Mouse (Mus musculus) kidney, postnatal 14 days (tissue): ENCODE results near the gene Fbxl12.
"Not testable (repeated sequence)": the region's sequence is repeated elsewhere in the genome, so short reads cannot be mapped to it uniquely, and the experiment has no call there.

Source experiments
- DNase-seq: peaks from one replicate; pipeline ENCODE4 v3.0.0; 2022; ENCODE audit warnings: mixed read lengths

Fbxl12 gene

DNA sequence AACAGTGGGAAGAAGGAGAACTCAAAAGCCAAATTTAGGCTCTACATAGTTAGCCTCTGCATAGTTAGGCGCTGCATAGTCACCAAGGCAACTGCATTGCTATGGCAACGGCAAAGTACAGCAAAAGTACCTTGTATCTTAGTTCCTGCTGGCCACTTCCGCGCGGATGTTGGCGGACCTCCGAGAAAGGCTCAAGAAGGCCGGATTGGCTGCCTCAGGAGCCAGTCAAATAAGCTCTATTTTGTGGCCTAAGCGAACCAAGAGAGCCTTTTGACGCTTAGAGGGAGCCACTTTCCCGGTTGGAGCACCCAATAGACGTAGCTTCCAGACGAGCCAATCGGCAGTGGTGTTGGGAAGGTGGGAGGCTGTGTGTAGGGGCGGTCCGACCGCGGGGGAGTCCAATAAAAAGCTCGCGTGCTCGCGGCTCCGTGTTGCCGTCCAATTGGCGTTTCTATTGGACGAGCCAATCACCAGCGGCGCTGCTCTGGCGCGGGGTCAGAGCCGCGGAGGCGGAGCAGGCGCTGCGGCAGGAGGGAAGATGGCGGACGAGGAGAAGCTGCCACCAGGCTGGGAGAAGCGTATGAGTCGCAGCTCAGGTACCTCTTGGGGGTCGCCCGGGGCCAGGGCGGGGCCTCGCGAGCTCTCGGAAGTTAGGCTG lies 7.2 kb upstream of the Fbxl12 start, which contains the start of gene Pin1:
Pin1 (plus strand) TSS at position 494 of the 658 bp plus-strand sequence.
- peak; percentile 100 for DNase-seq

DNA sequence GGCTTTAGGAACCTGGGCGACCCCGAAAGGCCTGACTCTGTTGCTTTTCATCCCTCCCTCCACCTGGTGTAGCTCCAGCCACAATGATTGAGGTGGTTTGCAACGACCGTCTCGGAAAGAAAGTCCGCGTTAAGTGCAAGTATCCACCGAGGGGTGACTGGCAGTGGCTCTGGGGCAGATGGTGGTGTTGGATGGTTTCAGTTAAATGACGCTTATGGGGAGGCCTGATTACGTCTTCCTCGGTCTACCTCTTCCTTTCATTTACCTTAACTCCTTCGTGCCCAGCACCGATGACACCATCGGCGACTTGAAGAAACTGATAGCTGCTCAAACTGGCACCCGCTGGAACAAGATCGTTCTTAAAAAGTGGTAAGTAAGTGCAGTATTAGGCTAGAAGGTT lies 554 bp upstream of the Fbxl12 start:
- DNase-seq, result no peak

DNA sequence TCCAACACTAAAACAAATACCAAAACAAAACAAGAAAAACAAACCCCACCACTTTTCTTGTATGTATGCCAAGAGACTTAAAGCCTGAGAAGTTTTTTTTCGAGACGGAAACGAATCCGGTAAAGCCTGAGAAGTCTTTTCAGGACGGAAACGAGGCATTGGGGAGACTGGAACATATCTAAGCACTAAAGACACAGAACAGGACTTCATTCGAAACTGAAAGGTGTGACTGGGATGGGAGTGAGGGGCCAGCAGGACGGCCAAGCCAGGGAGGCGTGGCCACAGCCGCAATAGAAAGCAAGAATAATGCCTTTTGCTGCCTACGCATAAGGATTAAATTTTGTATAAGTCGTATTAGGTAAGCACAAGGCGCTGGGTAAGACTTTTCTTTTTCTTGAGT lies 786 bp downstream of the Fbxl12 start:
- DNase-seq, result no peak

DNA sequence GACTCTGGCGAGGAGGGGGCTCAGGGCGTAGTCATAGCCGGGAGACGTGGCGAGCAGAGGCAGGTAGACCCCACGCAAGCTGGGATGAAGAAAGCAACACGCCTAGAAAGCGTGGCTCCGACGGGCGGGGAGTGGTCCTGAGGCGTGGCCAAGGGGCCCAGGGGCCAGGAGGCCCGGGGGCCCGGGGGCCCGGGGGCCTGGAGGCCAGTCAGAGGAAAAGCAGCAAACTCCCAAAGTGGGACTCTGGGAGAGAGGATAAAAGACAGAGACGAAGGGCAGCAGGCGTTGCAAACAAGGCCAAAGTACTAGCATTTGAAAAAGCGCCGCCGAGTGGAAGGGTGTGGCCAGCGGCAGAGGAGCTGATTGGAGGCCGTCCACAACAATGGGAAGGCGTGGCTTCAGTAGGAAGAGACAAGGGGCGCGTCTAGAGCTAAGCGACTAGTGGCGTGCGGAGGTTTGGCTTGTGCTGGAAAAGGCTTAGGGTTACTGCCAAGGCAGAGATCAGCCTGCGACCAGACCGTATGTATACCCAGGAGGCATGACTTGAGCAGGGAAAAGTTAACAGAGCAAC lies 1.6 kb downstream of the Fbxl12 start:
- peak; percentile 91 for DNase-seq

DNA sequence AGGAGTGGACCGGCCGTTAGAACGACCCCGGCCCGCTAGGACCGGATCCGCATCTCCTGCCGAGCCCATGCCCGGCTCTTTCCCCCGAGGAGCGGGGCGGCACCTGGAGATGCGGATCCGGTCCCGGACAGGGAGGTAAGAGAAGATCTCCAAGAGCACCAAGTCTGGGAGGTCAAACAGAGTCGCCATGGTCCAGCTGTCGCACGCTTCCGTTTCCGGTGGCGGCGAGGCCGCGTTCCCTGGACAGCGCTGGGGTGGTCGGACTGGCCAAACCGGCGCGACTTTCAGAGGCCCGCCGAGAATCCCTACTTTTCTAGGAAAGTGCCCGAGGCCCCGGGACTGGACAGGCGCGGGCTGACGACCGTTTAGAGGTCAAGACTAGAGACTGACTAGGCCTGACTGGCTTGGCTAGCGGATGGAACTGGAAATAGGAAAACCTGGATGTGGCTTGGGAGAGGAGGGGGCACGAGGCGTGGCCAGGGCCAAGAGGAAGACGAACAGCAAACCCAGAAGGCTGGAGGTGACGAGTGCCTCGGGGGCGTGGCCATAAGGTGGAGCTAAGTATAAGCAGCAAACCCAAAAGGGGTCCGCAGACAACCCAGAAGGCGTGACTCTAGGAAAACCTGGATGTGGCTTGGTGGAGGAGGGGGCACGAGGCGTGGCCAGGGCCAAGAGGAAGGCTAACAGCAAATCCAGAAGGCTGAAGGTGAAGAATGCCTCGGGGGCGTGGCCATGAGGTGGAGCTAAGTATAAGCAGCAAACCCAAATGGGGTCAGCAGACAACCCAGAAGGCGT lies 2.3 kb downstream of the Fbxl12 start, which contains the start of gene Ubl5:
Ubl5 (plus strand) TSS at position 778 of the 795 bp plus-strand sequence.
- peak; percentile 94 for DNase-seq

DNA sequence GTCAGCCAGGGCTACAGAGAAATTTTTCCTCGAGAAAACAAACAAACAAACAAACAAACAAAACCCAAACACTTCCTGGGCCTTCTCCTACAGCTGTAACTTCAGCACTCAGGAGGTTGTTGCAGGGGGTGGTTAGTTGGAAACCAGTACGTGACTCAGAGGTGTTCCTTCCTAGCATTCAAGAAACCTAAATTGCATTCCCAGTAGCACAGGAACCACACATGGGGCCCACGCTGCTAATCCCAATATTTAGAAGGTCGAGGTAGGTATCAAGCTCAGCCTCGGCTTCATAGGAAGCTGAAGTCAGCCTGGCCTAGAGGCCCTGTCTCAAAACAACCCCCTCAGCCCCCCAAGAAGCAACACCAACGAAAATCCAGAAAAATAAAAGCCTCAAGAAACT lies 3.1 kb downstream of the Fbxl12 start:
- no peak for DNase-seq

DNA sequence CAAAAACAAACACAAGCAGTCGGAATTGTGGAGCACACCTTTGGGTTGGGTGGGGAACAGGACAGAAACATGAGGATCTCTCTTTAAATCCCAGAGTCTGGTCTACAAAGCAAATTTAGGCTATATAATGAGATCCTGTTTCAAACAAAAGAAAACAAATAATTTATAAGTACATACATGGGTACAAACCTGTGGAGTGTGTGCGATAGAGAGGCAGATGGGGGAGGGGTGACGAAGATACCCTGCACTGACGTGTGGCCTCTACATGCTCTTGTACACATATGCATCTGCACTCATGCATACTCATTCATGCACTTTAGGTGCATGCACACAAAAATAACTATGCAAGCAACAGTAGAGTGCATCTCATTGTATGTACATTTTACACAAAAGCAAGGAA lies 5.1 kb downstream of the Fbxl12 start:
- no peak for DNase-seq

DNA sequence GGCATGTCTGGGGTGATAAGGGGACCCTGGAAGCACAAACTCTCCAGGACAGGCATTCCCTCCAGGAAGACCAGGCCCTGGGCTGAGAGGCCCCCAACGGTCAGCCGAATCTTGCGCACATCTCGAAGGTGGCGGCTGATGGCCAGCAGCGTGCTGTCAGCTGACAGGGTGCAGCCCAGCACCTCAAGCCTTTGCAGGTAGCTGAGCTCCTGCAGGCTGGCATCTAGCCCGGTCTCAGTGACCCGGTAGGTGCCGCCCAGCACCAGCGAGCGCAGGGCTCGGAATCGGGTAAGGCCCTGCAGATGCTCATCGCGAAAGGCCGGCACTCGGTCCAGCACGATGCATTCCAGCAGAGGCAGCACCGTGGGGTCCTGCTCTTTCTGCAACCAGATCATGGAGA lies 6.0 kb downstream of the Fbxl12 start:
- DNase-seq, result no peak

DNA sequence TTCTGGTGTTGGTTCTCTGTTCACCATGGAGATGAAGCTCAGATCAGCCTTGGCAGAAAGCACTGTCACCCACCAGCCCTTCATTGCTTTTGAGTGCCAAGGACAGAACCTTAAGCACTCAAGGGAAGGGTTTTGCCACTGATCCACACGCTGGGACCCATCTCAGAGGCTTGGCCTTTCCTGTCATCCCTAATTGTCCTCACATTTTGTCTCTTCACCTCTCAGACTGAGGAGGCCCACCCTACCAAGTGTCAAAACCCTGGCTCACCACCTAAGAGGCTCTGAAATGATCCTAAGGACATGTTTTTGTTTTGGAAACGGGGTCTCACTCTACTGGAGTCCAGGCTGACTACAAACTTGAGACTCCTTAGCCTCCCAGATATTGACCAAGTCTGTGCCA lies 7.8 kb downstream of the Fbxl12 start:
- DNase-seq, result no peak

DNA sequence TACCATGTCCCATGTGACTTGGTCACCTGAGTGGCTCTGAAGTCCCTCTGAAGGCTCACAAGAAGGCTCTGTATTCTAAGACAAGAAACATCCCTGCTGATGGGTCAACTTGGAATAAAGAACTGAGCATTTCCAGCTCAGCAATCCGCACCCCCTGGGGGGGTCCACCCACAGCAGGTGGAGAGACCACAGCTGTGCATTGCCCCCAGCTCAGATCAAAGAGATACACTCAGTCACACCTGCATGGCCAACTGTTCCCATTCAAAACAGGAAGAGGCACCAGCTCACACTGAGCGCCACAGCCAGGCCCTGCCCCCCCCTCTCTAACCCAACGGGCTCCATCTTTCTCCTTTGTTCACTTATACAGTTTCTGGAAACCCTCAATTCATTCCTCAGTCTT lies 8.3 kb downstream of the Fbxl12 start:
- DNase-seq, result no peak

DNA sequence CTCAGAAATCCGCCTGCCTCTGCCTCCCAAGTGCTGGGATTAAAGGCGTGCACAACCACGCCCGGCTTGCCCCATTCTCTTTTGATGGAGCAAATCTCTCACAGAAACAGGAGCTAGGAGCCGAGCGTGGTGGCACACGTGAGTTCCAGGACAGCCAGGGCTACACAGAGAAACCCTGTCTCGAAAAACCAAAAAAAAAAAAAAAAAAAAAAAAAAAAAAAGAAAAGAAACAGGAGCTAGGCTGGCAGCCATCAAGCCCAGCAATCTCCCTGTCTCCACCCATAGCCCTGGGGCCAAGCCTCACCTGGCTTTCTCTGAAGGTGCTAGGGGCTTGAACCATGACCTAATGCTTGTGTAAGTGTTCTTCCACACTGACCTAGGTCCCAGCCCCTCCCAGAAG lies 8.9 kb downstream of the Fbxl12 start:
- DNase-seq, result not testable (repeated sequence)

DNA sequence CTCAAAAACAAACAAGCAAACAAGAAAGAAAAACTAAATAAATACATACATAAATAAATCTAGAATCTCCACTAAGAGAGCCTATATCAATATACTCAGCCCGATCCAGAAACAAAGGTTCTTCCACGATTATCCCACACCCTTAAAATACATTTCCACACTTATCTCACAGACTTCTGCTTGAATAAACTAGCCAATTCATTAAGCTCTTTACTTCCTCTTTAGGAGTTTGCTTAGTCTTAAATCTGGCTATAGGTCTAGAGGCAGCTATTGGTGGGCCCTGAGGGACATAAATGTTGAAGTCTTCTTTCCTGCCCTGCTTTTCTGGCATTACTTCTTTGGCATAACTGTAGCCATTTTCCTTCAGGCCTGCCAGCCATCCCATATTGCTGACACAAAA lies 13.2 kb downstream of the Fbxl12 start:
- DNase-seq, result no peak

DNA sequence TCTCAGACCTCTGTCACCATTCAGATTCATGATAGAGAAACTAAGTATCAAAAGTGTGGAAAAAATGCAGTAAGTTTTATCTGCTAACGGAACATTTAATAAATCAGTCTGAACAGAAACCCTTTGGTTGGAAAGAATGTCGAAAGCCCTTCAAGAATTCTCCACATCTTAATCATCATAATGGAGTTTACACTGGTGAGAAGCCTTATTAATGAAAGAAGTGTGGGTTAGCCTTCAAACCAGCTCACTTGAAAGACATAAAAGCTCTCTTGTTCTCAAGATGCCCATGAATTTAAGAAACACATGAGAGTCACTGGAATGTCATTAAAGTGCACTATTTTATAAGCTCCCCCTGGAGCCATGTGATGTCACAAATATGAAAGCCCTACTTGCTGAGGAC lies 27.9 kb downstream of the Fbxl12 start:
- no peak for DNase-seq

DNA sequence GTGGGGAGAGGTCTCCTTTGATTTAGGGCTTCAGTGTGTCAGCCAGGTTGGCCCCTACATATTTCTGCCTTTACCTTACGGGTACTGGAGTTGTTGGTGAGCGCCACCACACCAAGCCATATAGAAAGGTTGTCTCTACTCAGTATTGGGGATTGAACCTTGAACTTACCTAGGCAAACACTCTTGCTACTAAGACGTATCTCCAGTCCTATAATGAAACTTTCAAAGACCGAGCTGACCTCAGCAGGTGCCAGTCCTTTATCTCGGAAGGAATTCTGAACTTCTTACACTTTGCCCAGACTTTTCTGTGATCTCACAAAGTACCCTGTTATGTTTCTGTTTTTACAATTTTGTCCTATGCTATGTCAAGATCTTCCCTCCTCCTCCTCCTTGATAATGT lies 32.6 kb downstream of the Fbxl12 start:
- DNase-seq, result no peak

DNA sequence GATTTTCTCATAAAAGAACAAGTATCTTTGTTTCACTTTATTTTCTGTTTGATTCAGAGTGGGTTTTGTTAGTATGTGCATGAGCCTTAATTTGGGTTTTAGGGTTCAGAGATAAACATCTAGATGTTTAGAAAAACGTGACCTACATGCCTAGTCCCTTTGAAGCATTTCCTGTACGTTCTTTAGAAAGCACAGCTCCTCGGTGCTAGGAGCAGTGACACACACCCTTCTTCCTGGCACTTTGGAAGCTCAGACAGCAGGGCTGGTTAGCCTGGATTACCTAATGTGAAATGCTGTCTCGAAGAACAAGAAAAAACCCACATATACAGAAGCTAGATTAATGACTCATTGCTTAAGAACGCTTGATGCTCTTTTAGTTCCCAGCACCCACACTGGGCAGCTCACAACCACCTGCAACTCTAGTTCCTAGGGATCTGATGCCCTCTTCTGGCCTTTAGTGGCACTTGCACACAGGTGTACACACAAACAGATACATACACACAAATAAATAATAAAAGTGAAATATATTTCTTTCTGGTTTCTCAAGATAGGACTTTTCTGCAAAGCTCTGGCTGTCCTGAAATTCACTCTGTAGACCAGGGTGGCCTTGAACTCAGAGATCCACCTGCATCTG lies 34.6 kb downstream of the Fbxl12 start:
- no peak for DNase-seq

DNA sequence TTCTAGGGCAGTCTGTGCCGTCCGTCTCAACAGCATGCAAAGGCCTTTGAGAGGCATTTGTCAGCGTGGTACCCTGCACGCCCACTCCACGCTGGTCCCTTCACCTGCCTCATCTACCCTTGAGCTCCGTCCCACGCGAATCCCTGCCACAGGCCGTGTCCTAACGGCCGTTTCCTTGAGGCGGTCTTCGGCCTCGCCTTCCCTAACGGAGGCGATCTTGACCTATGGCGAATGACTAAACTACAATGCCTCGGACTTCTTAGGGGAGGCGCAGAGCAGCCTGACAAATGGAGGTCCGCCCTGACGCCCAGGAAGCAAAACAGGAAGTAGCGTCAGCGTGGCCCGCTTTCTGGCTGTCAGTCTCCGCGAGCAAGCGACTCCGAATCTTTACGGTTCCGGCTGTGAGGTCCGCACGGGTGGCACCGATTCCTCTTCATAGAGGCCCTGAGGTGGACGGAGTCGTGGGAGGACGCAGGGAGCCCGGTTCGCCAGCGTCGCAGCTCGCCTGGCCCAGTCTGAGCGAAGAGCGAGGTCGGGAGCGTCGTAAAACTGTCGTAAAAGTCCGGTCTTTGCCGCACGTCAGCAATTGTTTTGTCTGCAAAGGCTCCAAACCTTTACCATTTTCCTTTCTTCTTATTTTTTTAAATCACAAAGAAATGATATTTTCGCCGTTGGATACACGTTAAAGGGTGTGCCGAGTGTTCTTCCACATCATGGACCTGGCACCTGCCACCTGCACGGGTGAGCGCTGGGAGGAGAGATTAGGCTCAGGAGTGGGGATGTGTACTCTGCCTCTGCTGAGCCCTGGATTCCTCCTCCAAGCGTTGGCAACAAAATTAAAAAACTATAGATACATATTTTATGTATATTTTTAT lies 37.2 kb downstream of the Fbxl12 start:
- peak; percentile 90 for DNase-seq

DNA sequence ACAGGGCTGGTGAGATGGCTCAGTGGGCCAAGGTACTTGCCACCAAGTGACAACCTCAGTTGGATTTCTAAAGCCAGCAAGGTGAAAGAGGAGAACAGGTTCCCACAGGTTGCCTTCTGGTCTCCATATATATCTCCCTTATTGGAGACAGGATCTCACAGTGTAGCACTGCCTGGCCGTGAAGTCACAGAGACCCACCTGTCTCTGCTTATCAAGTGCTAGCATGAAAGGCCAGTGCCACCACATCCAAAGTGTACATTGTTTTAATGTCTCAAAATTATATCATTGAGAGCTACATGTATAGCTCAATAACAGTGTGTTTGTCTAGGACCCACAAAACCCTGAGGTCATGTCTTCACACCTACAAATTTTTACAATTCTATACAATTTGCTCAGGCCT lies 38.3 kb downstream of the Fbxl12 start:
- DNase-seq, result no peak

DNA sequence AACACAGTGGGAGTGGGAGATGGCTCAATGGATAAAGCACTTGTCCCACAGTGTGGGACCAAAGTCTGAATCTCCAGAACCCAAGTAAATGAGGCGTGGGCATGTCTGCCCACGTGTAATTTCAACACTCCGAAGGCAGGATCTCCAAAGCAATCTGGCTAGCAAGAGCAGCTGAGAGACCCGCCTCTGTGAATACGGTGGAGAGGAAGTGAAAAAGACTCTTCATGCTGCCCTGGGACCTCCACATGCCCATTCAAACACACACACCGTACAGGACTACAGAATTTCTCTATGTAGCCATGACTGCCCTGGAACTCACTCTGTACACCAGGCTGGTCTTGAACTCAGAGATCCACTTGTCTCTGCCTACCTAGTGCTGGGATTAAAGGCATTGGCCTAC lies 43.3 kb downstream of the Fbxl12 start:
- no peak for DNase-seq

DNA sequence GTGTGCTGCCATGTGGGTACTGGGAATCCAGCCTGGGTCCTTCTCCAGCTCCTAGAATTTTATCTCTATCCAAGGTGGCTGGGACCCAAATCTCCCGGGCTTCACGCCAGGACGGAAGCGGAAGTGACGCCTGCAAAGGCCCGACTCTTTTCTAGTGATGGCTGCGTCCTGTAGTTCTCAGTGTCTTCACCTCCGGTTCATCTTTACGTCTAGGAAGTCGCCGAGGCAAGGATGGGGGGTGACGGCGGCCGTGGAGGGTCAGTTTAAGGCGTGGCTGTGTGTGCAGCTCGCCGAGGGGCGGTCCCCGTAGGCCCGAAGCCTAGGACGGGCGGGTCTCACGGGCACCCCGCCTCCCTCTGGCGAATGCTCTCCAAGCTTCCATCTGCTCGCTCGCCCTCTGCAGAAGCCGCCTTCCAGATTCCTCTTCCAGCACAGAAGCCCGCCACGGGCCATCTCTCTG lies 63.4 kb downstream of the Fbxl12 start, which contains the start of gene Zfp846:
Zfp846 (plus strand) TSS at position 117 of the 460 bp plus-strand sequence.
- DNase-seq, result peak; percentile 99

DNA sequence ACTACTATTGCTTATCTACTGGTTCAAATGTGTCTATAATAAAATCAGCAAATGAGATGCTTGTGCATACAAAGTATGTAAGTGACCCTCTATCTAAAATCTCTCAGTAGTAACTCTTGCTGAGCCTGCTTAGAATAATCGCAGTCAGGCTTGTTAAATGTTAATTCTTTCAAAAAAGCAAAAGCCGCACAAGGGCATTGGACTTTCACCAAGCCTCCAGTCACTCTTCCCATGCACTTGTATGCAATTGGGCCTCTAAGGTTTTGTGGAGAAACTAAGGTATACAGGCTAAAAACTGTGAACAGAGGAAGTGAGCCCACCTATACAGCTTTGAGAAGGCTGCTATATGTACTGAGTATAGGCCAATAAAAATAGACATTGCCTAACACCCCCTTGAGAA lies 68.0 kb downstream of the Fbxl12 start:
- DNase-seq, result no peak

DNA sequence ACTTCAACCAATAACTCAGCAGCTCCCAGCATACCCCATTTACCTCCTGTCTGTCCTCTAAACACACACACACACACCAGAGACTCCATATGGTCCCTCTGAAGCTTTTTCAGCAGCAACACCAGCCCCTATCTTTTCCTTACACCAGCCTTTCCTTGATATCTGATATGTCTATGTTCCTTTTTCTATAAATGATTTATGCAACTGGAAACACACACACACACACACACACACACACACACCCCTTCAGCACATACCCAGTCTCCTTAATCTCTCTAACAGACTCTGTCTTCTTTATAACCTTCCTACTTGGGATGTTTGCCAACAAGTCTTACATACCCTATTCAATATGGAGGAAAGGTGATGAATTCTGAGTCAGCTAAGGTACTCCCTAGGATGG lies 73.5 kb downstream of the Fbxl12 start:
- no peak for DNase-seq
